Mouse (Mus musculus) thymus, adult 2 months (tissue): ENCODE measurements around the gene Zfp74. TPM values are rescaled to one million over a fixed set of nuclear protein-coding genes. Genes with fewer than 3 reads are reported as not detected.
"Not testable (repeated sequence)": the region's sequence is repeated elsewhere in the genome, so short reads cannot be mapped to it uniquely, and the experiment has no call there.

Source experiments
- DNase-seq: peaks from one replicate; pipeline ENCODE4 v3.0.0; 2021
- H3K27ac ChIP-seq: fragments of 200-500 bp; 2 replicates; pipeline ENCODE4 v1.5.1; 2012; ENCODE audit warnings: low read length, control low read depth; ENCODE audit not compliant: control insufficient read depth, insufficient read depth
- H3K27me3 ChIP-seq: fragments of 200-500 bp; 2 replicates; pipeline ENCODE4 v1.6.1; 2012; ENCODE audit warnings: mild to moderate bottlenecking, low read length, moderate library complexity, mixed read lengths; ENCODE audit not compliant: control insufficient read depth, insufficient read depth
- H3K36me3 ChIP-seq: fragments of 200-500 bp; 2 replicates; pipeline ENCODE4 v1.6.1; 2012; ENCODE audit warnings: mild to moderate bottlenecking, low read length, moderate library complexity; ENCODE audit not compliant: control insufficient read depth, insufficient read depth
- H3K4me1 ChIP-seq: fragments of 200-500 bp; replicated peaks from 2 replicates; pipeline ENCODE4 v1.6.1; 2012; ENCODE audit warnings: low read length; ENCODE audit not compliant: control insufficient read depth, insufficient read depth
- H3K4me3 ChIP-seq: fragments of 200-500 bp; 2 replicates; pipeline ENCODE4 v1.5.1; 2012; ENCODE audit warnings: mild to moderate bottlenecking, low read length, control low read depth, moderate library complexity; ENCODE audit not compliant: control insufficient read depth, insufficient read depth
- CTCF ChIP-seq: fragments of 200-500 bp; IDR thresholded peaks from 2 replicates; pipeline ENCODE4 v1.5.1; 2012; ENCODE audit warnings: mild to moderate bottlenecking, control low read depth, low read length, moderate library complexity, borderline replicate concordance; ENCODE audit not compliant: control insufficient read depth, poor library complexity, insufficient read depth; ENCODE audit errors: extremely low read depth
- POLR2A ChIP-seq: fragments of 200-500 bp; IDR thresholded peaks from 2 replicates; pipeline ENCODE4 v1.6.1; 2012; ENCODE audit warnings: mild to moderate bottlenecking, low read length, control low read depth, moderate library complexity; ENCODE audit not compliant: control insufficient read depth, poor library complexity, insufficient read depth; ENCODE audit errors: extremely low read depth
- WGBS: fragments of 180-500 bp; shearing (Covaris S2); methylation state at CpG from one replicate; pipeline ENCODE4 v1.1.7; 2018; 5-methylcytosine and 5-hydroxymethylcytosine counted together
- polyA plus RNA-seq: library from polyadenylated mRNA; depleted of rRNA; stranded (reverse); fragments of >200 nt; gene quantifications from 2 replicates; pipeline ENCODE4 v1.2.3, GENCODE M21; 2012

Zfp74 gene
- polyA plus RNA-seq, 1 experiment = 11.8 TPM

DNA sequence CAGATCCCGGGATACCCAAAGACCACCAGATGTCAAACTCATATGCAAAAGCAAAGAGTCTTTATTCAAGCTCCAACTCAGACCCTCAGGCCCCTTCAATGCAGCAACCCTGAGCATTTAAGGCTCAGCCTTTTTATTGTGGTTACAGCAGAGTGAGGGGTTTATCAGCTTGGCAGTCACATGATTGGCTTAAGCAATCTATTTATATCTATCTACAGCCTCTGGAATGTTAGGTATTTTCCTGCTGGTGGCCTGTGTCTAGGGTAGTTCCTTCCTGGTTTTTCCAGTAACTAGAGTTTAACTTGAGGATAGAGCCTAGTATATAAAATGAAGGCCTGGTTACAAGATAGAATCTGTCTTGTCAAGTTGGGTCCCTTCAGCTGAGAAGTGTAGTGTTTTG, 26.9 kb upstream of the Zfp74 start:
- Histone ChIP-seq H3K4me1 (peaks cover 7% of the 10 kb centered on the region; the same call in 1 of the 2 replicates), H3K4me3 (no peak overlapping the region), H3K27me3 (no peaks in the 10 kb centered on the region), H3K36me3 (no peaks in the 10 kb centered on the region), H3K27ac (no peak overlapping the region)
- 94% methylated on average over 1 of the region's 1 CpGs for WGBS
- DNase-seq = no peak
- TF ChIP-seq CTCF = no peak
- no peak for TF ChIP-seq POLR2A

DNA sequence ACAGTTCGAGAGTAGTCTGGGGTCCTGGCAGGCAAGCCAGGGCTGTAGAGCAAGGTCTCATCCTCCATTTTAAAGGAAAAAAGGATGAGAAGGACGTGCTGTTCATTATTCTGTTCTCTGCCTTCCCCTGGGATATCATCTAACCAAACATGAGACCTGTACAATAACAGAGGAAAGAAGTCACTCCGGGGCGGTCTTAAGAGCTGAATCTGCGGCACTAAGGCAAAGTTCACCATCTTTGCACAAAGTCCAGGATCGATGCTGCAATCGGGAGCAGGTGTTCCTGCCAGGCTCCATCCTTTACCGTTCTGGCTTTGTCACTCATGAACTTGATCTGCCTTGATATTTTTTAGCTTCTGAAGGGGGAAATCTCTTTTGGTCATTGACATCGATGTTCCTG, 16.8 kb upstream of the Zfp74 start:
- H3K4me3 ChIP-seq = no peak overlapping the region
- no peak for TF ChIP-seq POLR2A
- no peak for TF ChIP-seq CTCF
- H3K36me3 ChIP-seq = no peaks in the 10 kb centered on the region
- DNase-seq = no peak
- WGBS = 88% methylated on average over 9 of the region's 9 CpGs
- no peaks in the 10 kb centered on the region for H3K4me1 ChIP-seq
- H3K27me3 ChIP-seq = no peaks in the 10 kb centered on the region
- H3K27ac ChIP-seq = no peak overlapping the region

DNA sequence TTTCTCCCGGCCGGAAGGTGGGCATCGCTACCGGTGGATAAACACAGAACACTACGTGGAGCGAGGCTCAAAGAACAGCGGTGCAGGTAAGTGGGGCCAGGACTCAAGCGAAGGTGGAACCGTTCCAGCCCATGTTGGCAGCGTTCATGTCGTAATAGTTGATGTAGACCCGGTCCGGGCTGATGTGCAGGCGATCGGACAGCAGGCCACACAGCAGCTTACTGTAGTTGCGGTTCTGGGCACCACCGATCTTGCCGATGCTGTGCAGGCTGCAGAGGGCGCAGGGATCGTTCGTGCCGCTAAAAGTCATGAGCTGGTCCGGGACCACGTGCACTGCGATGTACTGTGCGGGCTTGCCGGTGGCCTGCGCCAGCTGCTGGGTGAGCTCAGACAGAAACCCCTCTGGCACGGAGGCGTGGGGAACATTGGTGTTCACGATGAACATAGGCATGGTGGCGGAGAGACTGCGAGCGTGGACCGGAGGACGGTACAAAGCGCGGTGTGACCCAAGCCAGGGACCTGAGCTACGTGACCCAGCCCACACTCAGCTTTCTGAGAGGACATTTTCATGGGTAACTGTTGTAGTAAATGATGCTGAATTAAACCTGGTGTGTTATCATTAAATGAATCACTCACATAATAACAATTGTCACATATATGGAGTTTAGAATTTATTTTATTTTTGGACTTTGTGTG, 11.4 kb upstream of the Zfp74 start:
- H3K27me3 ChIP-seq, H3K27ac ChIP-seq, H3K36me3 ChIP-seq, H3K4me3 ChIP-seq, H3K4me1 ChIP-seq, DNase-seq: not testable (repeated sequence)
- 84% methylated on average over 38 of the region's 39 CpGs for WGBS

DNA sequence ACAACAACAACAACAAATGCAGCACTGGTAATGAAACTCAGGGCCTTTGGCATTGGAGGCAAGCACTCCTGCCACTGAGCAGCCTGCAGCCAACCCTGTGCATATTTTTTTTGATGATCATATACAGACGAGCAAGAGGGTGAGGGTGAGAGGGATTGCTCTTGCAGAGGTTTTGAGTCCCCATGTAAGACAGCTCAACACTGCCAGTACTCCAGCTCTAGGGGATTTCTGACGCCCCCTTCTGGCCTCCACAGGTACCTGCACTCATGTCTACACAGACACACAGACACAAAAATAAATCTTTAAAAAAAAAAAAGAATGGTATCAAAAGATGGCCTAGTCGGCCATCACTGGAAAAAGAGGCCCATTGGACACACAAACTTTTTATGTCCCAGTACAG, 5.1 kb upstream of the Zfp74 start:
- Histone ChIP-seq H3K27ac (no peak overlapping the region), H3K27me3 (no peaks in the 10 kb centered on the region), H3K4me1 (no peaks in the 10 kb centered on the region), H3K36me3 (no peaks in the 10 kb centered on the region), H3K4me3 (no peak overlapping the region)
- no peak for DNase-seq
- no peak for TF ChIP-seq CTCF
- TF ChIP-seq POLR2A = no peak
- 81% methylated on average over 3 of the region's 3 CpGs for WGBS

DNA sequence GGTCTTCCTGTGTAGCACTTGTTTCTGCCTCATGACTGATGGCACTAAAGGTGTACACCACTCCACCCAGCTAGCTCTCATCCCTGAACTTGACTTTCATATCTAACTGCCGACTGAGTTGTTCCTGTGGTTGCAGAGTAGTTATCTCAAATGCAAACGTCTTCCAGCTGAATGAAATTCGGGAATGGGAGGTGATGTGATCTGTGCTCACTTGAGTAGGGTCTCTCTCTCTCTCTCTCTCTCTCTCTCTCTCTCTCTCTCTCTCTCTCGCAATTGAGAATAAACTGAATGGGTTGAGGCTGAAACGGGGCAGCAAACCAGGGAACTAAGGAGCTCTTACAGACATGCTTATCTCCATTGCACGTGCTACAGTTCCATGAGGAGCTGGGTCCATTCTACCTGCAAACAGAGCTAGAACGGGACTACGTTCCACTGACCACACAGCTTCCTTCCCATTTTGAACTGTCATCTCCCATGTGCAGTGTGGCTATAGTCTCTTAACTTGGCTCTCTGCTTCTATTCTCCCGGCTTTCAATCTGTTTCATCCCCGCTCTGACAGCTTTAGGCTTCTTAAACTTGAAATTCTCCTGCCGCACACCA, 4.3 kb upstream of the Zfp74 start:
- TF ChIP-seq CTCF = no peak
- TF ChIP-seq POLR2A = no peak
- Histone ChIP-seq H3K4me1 (no peaks in the 10 kb centered on the region), H3K4me3 (no peak overlapping the region), H3K36me3 (no peaks in the 10 kb centered on the region), H3K27ac (no peak overlapping the region), H3K27me3 (no peaks in the 10 kb centered on the region)
- DNase-seq = no peak
- WGBS = 56% methylated on average over 11 of the region's 11 CpGs

DNA sequence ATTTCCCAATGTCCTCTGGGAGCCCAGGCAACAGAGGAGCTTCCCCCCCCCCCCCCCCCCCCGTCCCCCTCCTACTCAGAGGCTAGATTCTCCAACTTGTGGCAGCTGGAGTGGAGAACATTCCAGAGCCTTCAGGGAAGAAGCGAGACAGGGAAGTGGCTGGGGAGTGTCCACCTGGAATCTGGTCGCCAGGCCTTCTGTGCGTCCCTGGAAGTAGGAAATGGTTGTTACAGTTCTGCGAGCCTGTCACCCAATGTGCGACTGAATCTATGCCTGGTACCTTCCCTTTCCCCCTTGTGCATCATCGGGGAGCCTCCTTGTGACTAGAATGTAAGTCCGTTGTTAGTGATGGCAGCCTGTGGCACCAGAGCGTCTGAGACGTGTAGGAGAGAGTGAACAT, 2.4 kb upstream of the Zfp74 start:
- no peak overlapping the region for H3K4me3 ChIP-seq
- no peaks in the 10 kb centered on the region for H3K4me1 ChIP-seq
- H3K27ac ChIP-seq = no peak overlapping the region
- H3K27me3 ChIP-seq = no peaks in the 10 kb centered on the region
- no peak for DNase-seq
- WGBS = 91% methylated on average over 10 of the region's 10 CpGs
- TF ChIP-seq CTCF (no peak), POLR2A (no peak)
- H3K36me3 ChIP-seq = no peaks in the 10 kb centered on the region

DNA sequence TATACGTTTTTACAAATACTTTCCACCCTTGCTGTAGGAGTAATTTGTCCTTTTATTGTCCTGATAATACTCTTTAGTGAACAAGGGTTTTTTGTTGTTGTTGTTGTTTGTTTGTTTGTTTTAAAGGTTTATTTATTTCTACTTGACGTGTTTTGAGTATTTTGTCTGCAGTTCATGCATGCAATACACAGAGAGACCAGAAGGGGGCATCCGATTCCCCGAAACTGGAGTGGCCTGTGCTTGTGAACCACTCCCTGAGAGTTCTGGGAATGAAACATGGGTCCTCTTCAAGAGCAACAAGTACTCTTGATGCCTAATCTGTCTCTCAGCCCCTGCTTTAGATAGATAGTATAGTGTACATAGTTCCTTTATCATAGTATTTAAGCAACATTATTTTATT, 842 bp upstream of the Zfp74 start:
- H3K27ac ChIP-seq = no peak overlapping the region
- no peak overlapping the region for H3K4me3 ChIP-seq
- no peaks in the 10 kb centered on the region for H3K27me3 ChIP-seq
- 0 out of 2 replicates have a peak, but pooled peaks cover under 1% of the 10 kb centered on the region for H3K36me3 ChIP-seq
- TF ChIP-seq CTCF (no peak), POLR2A (no peak)
- WGBS = 36% methylated on average over 4 of the region's 4 CpGs
- no peaks in the 10 kb centered on the region for H3K4me1 ChIP-seq
- peak; percentile 47 for DNase-seq
